Mouse (Mus musculus): ENCODE data around the gene Glt6d1.
A peak's percentile ranks its signal among the peaks of the same experiment; 100 is the strongest.

Glt6d1 gene

GRCm38 (mm10) chr2:25828344-25828947, 12.8 kb upstream of the Glt6d1 start:
- no peak for TF ChIP-seq POU5F1 (IDR thresholded peaks at IDR 0.05; ENCODE audit: borderline replicate concordance, low read length)
- TF ChIP-seq NANOG (IDR thresholded peaks at IDR 0.05; ENCODE audit: borderline replicate concordance, low read length), result no peak
- no peak for TF ChIP-seq CTCF (conservative IDR thresholded peaks at IDR 0.05; ENCODE audit: low read length)
- H3K4me1 ChIP-seq (replicated peaks; ENCODE audit: low read depth, low read length), result no peaks in the 10 kb centered on the region
- H3K36me3 ChIP-seq (ENCODE audit: insufficient read depth, low read length), result no peaks in the 10 kb centered on the region
- no peak overlapping the region for H3K4me3 ChIP-seq (replicated peaks; ENCODE audit: low read length)
- no peaks in the 10 kb centered on the region for H3K27me3 ChIP-seq (ENCODE audit: insufficient read depth, low read length)
- H3K9me3 ChIP-seq (ENCODE audit: low read length), result no peaks in the 10 kb centered on the region

DNA sequence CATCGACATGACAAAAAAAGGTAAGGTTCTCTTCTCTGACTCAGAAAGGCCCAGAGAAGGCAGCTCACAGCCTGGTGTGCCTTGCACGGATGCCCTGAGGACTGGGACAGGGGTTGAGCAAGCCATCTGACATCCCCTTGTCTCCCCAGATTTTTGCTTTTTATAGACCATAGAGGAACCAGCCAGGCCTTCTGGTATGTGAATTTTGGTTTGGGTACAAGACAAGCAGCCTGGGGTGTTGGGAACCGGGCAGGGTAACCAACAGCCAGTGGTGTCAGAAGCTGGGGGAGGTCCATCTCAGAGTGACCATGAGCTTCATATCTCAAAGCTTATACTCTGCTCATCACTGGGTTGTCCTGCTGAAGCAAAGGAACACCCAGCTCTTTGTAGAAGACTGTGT, 9.1 kb upstream of the Glt6d1 start:
- H3K36me3 ChIP-seq (ENCODE audit: insufficient read depth, low read length), result no peaks in the 10 kb centered on the region
- H3K27me3 ChIP-seq (ENCODE audit: insufficient read depth, low read length), result no peaks in the 10 kb centered on the region
- no peaks in the 10 kb centered on the region for H3K9me3 ChIP-seq (ENCODE audit: low read length)
- TF ChIP-seq CTCF (conservative IDR thresholded peaks at IDR 0.05; ENCODE audit: low read length) (no peak), NANOG (IDR thresholded peaks at IDR 0.05; ENCODE audit: borderline replicate concordance, low read length) (no peak), POU5F1 (IDR thresholded peaks at IDR 0.05; ENCODE audit: borderline replicate concordance, low read length) (no peak)
- no peaks in the 10 kb centered on the region for H3K4me1 ChIP-seq (replicated peaks; ENCODE audit: low read depth, low read length)
- H3K4me3 ChIP-seq (replicated peaks; ENCODE audit: low read length), result no peak overlapping the region

- Histone ChIP-seq H3K36me3 (ENCODE audit: insufficient read depth, low read length) (no peaks in the 10 kb centered on the region), H3K4me1 (replicated peaks; ENCODE audit: low read depth, low read length) (no peaks in the 10 kb centered on the region), H3K4me3 (replicated peaks; ENCODE audit: low read length) (no peak within 1 kb of the TSS), H3K27me3 (ENCODE audit: insufficient read depth, low read length) (no peaks in the 10 kb centered on the region), H3K9me3 (ENCODE audit: low read length) (no peaks in the 10 kb centered on the region)
- TF ChIP-seq NANOG (IDR thresholded peaks at IDR 0.05; ENCODE audit: borderline replicate concordance, low read length), result no peak
- no peak for TF ChIP-seq POU5F1 (IDR thresholded peaks at IDR 0.05; ENCODE audit: borderline replicate concordance, low read length)
- no peak for TF ChIP-seq CTCF (conservative IDR thresholded peaks at IDR 0.05; ENCODE audit: low read length)
Observed at GRCm38 (mm10) chr2:25822806-25823205, 7.2 kb upstream of the Glt6d1 start, which contains the start of gene Lcn9. Gene Lcn9 (plus strand): TSS chr2:25823153.

GRCm38 (mm10) chr2:25813364-25813763, 2.3 kb downstream of the Glt6d1 start:
- Histone ChIP-seq H3K4me3 (replicated peaks; ENCODE audit: low read length) (no peak overlapping the region), H3K36me3 (ENCODE audit: insufficient read depth, low read length) (no peaks in the 10 kb centered on the region), H3K4me1 (replicated peaks; ENCODE audit: low read depth, low read length) (no peaks in the 10 kb centered on the region), H3K9me3 (ENCODE audit: low read length) (no peaks in the 10 kb centered on the region), H3K27me3 (ENCODE audit: insufficient read depth, low read length) (no peaks in the 10 kb centered on the region)
- no peak for TF ChIP-seq POU5F1 (IDR thresholded peaks at IDR 0.05; ENCODE audit: borderline replicate concordance, low read length)
- no peak for TF ChIP-seq NANOG (IDR thresholded peaks at IDR 0.05; ENCODE audit: borderline replicate concordance, low read length)
- TF ChIP-seq CTCF (conservative IDR thresholded peaks at IDR 0.05; ENCODE audit: low read length), result peak; percentile 47

DNA sequence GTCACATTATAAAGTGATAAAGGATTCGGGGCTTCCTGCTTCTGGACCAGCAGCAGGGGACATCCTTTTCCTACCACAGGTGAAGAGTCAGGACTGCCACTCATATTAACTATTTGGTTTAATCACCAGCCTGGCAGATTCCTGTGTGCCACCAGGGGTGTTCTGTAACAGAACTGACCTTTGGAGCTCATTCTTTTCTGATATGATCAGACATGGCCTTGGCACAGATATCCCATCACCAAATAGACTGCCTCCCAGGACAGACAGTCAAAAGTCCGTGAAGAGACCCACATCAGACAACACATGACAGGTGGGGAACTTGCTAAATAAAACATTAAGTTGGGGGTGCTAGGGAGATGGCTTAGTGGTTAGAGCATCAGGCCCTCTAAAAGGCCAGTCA, 3.9 kb downstream of the Glt6d1 start:
- no peak overlapping the region for H3K4me3 ChIP-seq (replicated peaks; ENCODE audit: low read length)
- TF ChIP-seq NANOG (IDR thresholded peaks at IDR 0.05; ENCODE audit: borderline replicate concordance, low read length), result no peak
- TF ChIP-seq POU5F1 (IDR thresholded peaks at IDR 0.05; ENCODE audit: borderline replicate concordance, low read length), result no peak

DNA sequence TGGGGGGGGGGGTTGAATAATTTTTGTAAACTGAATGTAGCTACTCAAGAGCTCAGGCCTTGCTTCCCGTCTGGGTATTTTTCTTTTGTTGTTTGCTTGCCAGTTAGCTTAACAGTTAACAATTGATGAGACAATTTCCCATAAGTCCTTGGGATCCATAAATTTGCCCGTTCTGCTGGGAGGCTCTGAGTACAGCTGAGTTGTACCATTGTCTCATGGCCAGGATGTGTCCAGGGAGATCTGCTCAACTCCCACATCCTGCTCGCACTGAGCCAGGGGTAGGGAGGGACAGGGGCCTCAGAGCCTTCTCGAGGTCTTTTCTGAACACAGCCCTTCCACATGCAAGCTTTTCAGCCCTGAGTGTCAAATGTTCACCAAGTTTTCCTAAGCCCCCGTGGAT, 17.6 kb downstream of the Glt6d1 start:
- H3K36me3 ChIP-seq (ENCODE audit: insufficient read depth, low read length), result no peaks in the 10 kb centered on the region
- no peak overlapping the region for H3K4me3 ChIP-seq (replicated peaks; ENCODE audit: low read length)
- no peaks in the 10 kb centered on the region for H3K9me3 ChIP-seq (ENCODE audit: low read length)
- TF ChIP-seq NANOG (IDR thresholded peaks at IDR 0.05; ENCODE audit: borderline replicate concordance, low read length) (no peak), POU5F1 (IDR thresholded peaks at IDR 0.05; ENCODE audit: borderline replicate concordance, low read length) (no peak), CTCF (conservative IDR thresholded peaks at IDR 0.05; ENCODE audit: low read length) (no peak)
- H3K4me1 ChIP-seq (replicated peaks; ENCODE audit: low read depth, low read length), result no peaks in the 10 kb centered on the region
- no peaks in the 10 kb centered on the region for H3K27me3 ChIP-seq (ENCODE audit: insufficient read depth, low read length)

More for the DNA sequence above, 3.9 kb downstream of the Glt6d1 start:
- Histone ChIP-seq H3K9me3 (ENCODE audit: low read length) (no peaks in the 10 kb centered on the region), H3K36me3 (ENCODE audit: insufficient read depth, low read length) (no peaks in the 10 kb centered on the region), H3K27me3 (ENCODE audit: insufficient read depth, low read length) (no peaks in the 10 kb centered on the region), H3K4me1 (replicated peaks; ENCODE audit: low read depth, low read length) (no peaks in the 10 kb centered on the region)

GRCm38 (mm10) chr2:25797635-25798034, 18.0 kb downstream of the Glt6d1 start:
- Histone ChIP-seq H3K9me3 (ENCODE audit: low read length) (no peaks in the 10 kb centered on the region), H3K4me1 (replicated peaks; ENCODE audit: low read depth, low read length) (no peaks in the 10 kb centered on the region), H3K4me3 (replicated peaks; ENCODE audit: low read length) (no peak overlapping the region), H3K27me3 (ENCODE audit: insufficient read depth, low read length) (no peaks in the 10 kb centered on the region), H3K36me3 (ENCODE audit: insufficient read depth, low read length) (no peaks in the 10 kb centered on the region)
- TF ChIP-seq CTCF (conservative IDR thresholded peaks at IDR 0.05; ENCODE audit: low read length) (no peak), POU5F1 (IDR thresholded peaks at IDR 0.05; ENCODE audit: borderline replicate concordance, low read length) (no peak), NANOG (IDR thresholded peaks at IDR 0.05; ENCODE audit: borderline replicate concordance, low read length) (no peak)

DNA sequence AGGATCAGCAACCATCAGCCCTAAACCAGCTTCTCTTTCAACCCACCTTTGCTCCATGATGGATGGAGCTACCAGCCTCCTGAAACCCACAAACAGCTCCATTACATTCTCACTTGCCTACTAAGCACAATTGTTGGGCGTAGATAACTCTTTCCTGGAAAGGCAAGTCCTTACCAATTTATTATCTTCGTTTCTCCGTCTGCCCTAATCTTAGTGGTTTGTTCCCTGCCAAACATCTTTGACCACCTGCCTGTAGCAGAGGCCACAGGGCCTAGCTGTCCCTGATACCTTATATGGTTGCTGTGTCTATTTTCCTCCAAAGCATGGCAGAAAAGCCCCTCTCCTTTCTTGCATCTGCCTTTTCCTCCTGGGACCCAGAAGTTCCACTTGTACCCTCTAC, 26.6 kb downstream of the Glt6d1 start:
- no peaks in the 10 kb centered on the region for H3K4me1 ChIP-seq (replicated peaks; ENCODE audit: low read depth, low read length)
- H3K9me3 ChIP-seq (ENCODE audit: low read length), result no peaks in the 10 kb centered on the region
- TF ChIP-seq POU5F1 (IDR thresholded peaks at IDR 0.05; ENCODE audit: borderline replicate concordance, low read length) (no peak), CTCF (conservative IDR thresholded peaks at IDR 0.05; ENCODE audit: low read length) (no peak), NANOG (IDR thresholded peaks at IDR 0.05; ENCODE audit: borderline replicate concordance, low read length) (no peak)
- no peaks in the 10 kb centered on the region for H3K36me3 ChIP-seq (ENCODE audit: insufficient read depth, low read length)
- H3K27me3 ChIP-seq (ENCODE audit: insufficient read depth, low read length), result no peaks in the 10 kb centered on the region; the same call in 1 of the 2 replicates
- no peak overlapping the region for H3K4me3 ChIP-seq (replicated peaks; ENCODE audit: low read length)
